Mouse (Mus musculus): ENCODE measurements around the gene Ctsa. TPM values are rescaled to one million over a fixed set of nuclear protein-coding genes. Genes with fewer than 3 reads are reported as not detected.

Gene Ctsa
- polyA plus RNA-seq, 1 experiment, result 202 TPM

DNA sequence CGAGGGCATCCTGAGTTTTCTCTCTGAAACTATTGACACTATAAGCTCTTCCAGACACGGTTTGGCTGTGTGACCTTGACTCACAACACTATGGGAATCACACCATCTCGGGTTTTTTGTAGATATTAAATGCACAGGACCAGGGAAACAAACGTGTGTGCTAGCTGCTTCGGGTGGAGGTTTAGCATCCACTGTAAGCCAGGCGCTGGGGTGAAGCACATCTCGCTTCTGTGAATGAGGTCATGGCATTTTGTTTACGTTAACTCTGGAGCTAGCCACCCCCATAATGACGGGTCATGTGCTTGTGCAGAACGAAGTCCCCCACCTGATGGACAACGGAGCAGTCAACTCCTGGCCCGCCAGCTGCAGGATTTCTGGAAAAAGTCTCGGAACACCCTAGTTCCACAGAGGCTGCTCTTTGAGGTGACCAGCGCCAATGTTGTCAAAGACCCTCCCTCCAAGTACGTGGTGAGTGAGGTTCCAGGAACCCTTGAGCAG lies 46.2 kb upstream of the Ctsa start:
- Histone ChIP-seq H3K4me2 (ENCODE audit: low read depth) (peak overlapping the region; percentile 98), H3K4me3 (peak overlapping the region; percentile 46), H3ac (ENCODE audit: control insufficient read depth, insufficient read length) (peak overlapping the region; percentile 70), H3K27me3 (ENCODE audit: control insufficient read depth, insufficient read depth, insufficient read length) (no peaks in the 10 kb centered on the region), H3K79me2 (ENCODE audit: control insufficient read depth, insufficient read depth) (no peaks in the 10 kb centered on the region), H3K36me3 (ENCODE audit: control insufficient read depth, insufficient read depth) (peaks cover 10% of the 10 kb centered on the region)
- TF ChIP-seq TCF3 (IDR thresholded peaks at IDR 0.05; ENCODE audit: insufficient read length, low read depth), result no peak

- H3K36me3 ChIP-seq (ENCODE audit: control insufficient read depth, insufficient read depth), result peaks cover 10% of the 10 kb centered on the region
- H3K27me3 ChIP-seq (ENCODE audit: control insufficient read depth, insufficient read depth, insufficient read length), result no peaks in the 10 kb centered on the region
- H3K4me3 ChIP-seq, result peak overlapping the region; percentile 46
- H3K4me2 ChIP-seq (ENCODE audit: low read depth), result peak overlapping the region; percentile 98
- TF ChIP-seq MAX (IDR thresholded peaks at IDR 0.05; ENCODE audit: low read depth) (no peak), USF1 (IDR thresholded peaks at IDR 0.05; ENCODE audit: low read depth) (no peak), POLR2AphosphoS2 (IDR thresholded peaks at IDR 0.05; ENCODE audit: insufficient read length, low read depth) (no peak), TCF12 (IDR thresholded peaks at IDR 0.05; ENCODE audit: insufficient read depth, poor library complexity, severe bottlenecking) (no peak)
- H3K79me2 ChIP-seq (ENCODE audit: control insufficient read depth, insufficient read depth), result no peaks in the 10 kb centered on the region
- no peak overlapping the region for H3ac ChIP-seq (ENCODE audit: control insufficient read depth, insufficient read length)
Observed at GRCm38 (mm10) chr2:164787032-164787431, 45.6 kb upstream of the Ctsa start.

DNA sequence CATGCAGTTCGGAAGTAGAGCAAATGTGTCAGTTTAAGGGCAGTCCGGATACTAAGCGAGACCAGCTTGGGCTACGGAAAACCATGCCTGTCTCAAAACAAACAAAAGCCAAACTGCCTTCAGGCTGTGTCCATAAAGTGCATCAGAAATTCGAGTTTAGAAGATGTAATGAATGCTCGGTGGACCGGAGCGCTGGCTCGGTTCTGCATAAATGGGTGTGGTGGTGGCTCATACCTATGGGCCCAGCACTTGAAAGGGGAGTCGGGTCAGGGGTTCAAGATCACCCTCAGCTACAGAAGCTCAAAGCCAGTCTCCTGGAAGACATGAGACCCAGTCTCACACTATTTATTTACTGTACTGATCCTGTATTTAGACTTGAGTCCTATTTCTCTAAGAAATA lies 44.9 kb upstream of the Ctsa start:
- H3K36me3 ChIP-seq (ENCODE audit: control insufficient read depth, insufficient read depth), result peaks cover 10% of the 10 kb centered on the region
- no peak overlapping the region for H3K4me3 ChIP-seq
- TF ChIP-seq SRF (IDR thresholded peaks at IDR 0.05; ENCODE audit: control insufficient read depth, insufficient read length, low read depth) (no peak), MYOD1 (IDR thresholded peaks at IDR 0.05; ENCODE audit: control insufficient read depth in 1 of 3, insufficient read length in 2 of 3, low read depth in 2 of 3) (no peak), CEBPB (IDR thresholded peaks at IDR 0.05; ENCODE audit: insufficient read depth, poor library complexity, severe bottlenecking) (no peak), USF1 (IDR thresholded peaks at IDR 0.05; ENCODE audit: low read depth) (no peak), MYOG (IDR thresholded peaks at IDR 0.05; ENCODE audit: control insufficient read depth in 1 of 3, insufficient read depth in 1 of 3, insufficient read length in 2 of 3, low read depth in 2 of 3) (no peak), MAX (IDR thresholded peaks at IDR 0.05; ENCODE audit: low read depth) (no peak), POLR2AphosphoS2 (IDR thresholded peaks at IDR 0.05; ENCODE audit: insufficient read length, low read depth) (no peak), REST (IDR thresholded peaks at IDR 0.05; ENCODE audit: insufficient read depth, insufficient read length) (no peak), E2F4 (IDR thresholded peaks at IDR 0.05; ENCODE audit: insufficient read depth) (no peak), TCF12 (IDR thresholded peaks at IDR 0.05; ENCODE audit: insufficient read depth, poor library complexity, severe bottlenecking) (no peak), POLR2A (IDR thresholded peaks at IDR 0.05; ENCODE audit: insufficient read length, low read depth) (no peak), TCF3 (IDR thresholded peaks at IDR 0.05; ENCODE audit: insufficient read length, low read depth) (no peak)
- no peak overlapping the region for H3K4me2 ChIP-seq (ENCODE audit: low read depth)
- H3K79me2 ChIP-seq (ENCODE audit: control insufficient read depth, insufficient read depth), result no peaks in the 10 kb centered on the region
- H3ac ChIP-seq (ENCODE audit: control insufficient read depth, insufficient read length), result no peak overlapping the region
- no peaks in the 10 kb centered on the region for H3K27me3 ChIP-seq (ENCODE audit: control insufficient read depth, insufficient read depth, insufficient read length)

GRCm38 (mm10) chr2:164788411-164788810 lies 44.3 kb upstream of the Ctsa start:
- Histone ChIP-seq H3K27me3 (ENCODE audit: control insufficient read depth, insufficient read depth, insufficient read length) (no peaks in the 10 kb centered on the region), H3ac (ENCODE audit: control insufficient read depth, insufficient read length) (no peak overlapping the region), H3K36me3 (ENCODE audit: control insufficient read depth, insufficient read depth) (peaks cover 11% of the 10 kb centered on the region), H3K4me3 (no peak overlapping the region), H3K4me2 (ENCODE audit: low read depth) (no peak overlapping the region), H3K79me2 (ENCODE audit: control insufficient read depth, insufficient read depth) (no peaks in the 10 kb centered on the region)
- TF ChIP-seq POLR2AphosphoS2 (IDR thresholded peaks at IDR 0.05; ENCODE audit: insufficient read length, low read depth), result no peak
- no peak for TF ChIP-seq USF1 (IDR thresholded peaks at IDR 0.05; ENCODE audit: low read depth)
- no peak for TF ChIP-seq E2F4 (IDR thresholded peaks at IDR 0.05; ENCODE audit: insufficient read depth)
- no peak for TF ChIP-seq TCF12 (IDR thresholded peaks at IDR 0.05; ENCODE audit: insufficient read depth, poor library complexity, severe bottlenecking)
- no peak for TF ChIP-seq MAX (IDR thresholded peaks at IDR 0.05; ENCODE audit: low read depth)
- TF ChIP-seq CEBPB (IDR thresholded peaks at IDR 0.05; ENCODE audit: insufficient read depth, poor library complexity, severe bottlenecking), result no peak
- no peak for TF ChIP-seq TCF3 (IDR thresholded peaks at IDR 0.05; ENCODE audit: insufficient read length, low read depth)
- no peak for TF ChIP-seq REST (IDR thresholded peaks at IDR 0.05; ENCODE audit: insufficient read depth, insufficient read length)
- TF ChIP-seq SRF (IDR thresholded peaks at IDR 0.05; ENCODE audit: control insufficient read depth, insufficient read length, low read depth), result no peak
- TF ChIP-seq POLR2A (IDR thresholded peaks at IDR 0.05; ENCODE audit: insufficient read length, low read depth), result no peak
- TF ChIP-seq MYOG (IDR thresholded peaks at IDR 0.05; ENCODE audit: control insufficient read depth in 1 of 3, insufficient read depth in 1 of 3, insufficient read length in 2 of 3, low read depth in 2 of 3), result no peak
- TF ChIP-seq MYOD1 (IDR thresholded peaks at IDR 0.05; ENCODE audit: control insufficient read depth in 1 of 3, insufficient read length in 2 of 3, low read depth in 2 of 3), result no peak

GRCm38 (mm10) chr2:164790451-164790850 lies 42.2 kb upstream of the Ctsa start:
- H3ac ChIP-seq (ENCODE audit: control insufficient read depth, insufficient read length), result no peak overlapping the region
- no peak overlapping the region for H3K4me3 ChIP-seq
- no peaks in the 10 kb centered on the region for H3K27me3 ChIP-seq (ENCODE audit: control insufficient read depth, insufficient read depth, insufficient read length)
- H3K79me2 ChIP-seq (ENCODE audit: control insufficient read depth, insufficient read depth), result no peaks in the 10 kb centered on the region
- H3K36me3 ChIP-seq (ENCODE audit: control insufficient read depth, insufficient read depth), result peaks cover 18% of the 10 kb centered on the region
- TF ChIP-seq POLR2A (IDR thresholded peaks at IDR 0.05; ENCODE audit: insufficient read length, low read depth), result no peak
- TF ChIP-seq MYOD1 (IDR thresholded peaks at IDR 0.05; ENCODE audit: control insufficient read depth in 1 of 3, insufficient read length in 2 of 3, low read depth in 2 of 3), result no peak
- TF ChIP-seq TCF3 (IDR thresholded peaks at IDR 0.05; ENCODE audit: insufficient read length, low read depth), result no peak
- TF ChIP-seq POLR2AphosphoS2 (IDR thresholded peaks at IDR 0.05; ENCODE audit: insufficient read length, low read depth), result no peak
- no peak for TF ChIP-seq MYOG (IDR thresholded peaks at IDR 0.05; ENCODE audit: control insufficient read depth in 1 of 3, insufficient read depth in 1 of 3, insufficient read length in 2 of 3, low read depth in 2 of 3)
- TF ChIP-seq SRF (IDR thresholded peaks at IDR 0.05; ENCODE audit: control insufficient read depth, insufficient read length, low read depth), result no peak
- no peak for TF ChIP-seq CEBPB (IDR thresholded peaks at IDR 0.05; ENCODE audit: insufficient read depth, poor library complexity, severe bottlenecking)
- TF ChIP-seq MAX (IDR thresholded peaks at IDR 0.05; ENCODE audit: low read depth), result no peak
- no peak for TF ChIP-seq TCF12 (IDR thresholded peaks at IDR 0.05; ENCODE audit: insufficient read depth, poor library complexity, severe bottlenecking)
- TF ChIP-seq REST (IDR thresholded peaks at IDR 0.05; ENCODE audit: insufficient read depth, insufficient read length), result no peak
- H3K4me2 ChIP-seq (ENCODE audit: low read depth), result no peak overlapping the region

Measured in myocyte (in vitro differentiated cells).